Mouse (Mus musculus) embryonic fibroblast, embryonic 13.5 days (primary cell): ENCODE data around the gene Twf1.

Experiments
- CTCF ChIP-seq: IDR thresholded peaks from 2 replicates; pipeline ENCODE4 v1.5.1; 2011; ENCODE audit warnings: mild to moderate bottlenecking, control low read depth, low read length, moderate library complexity, borderline replicate concordance; ENCODE audit not compliant: insufficient read depth
- POLR2A ChIP-seq: IDR thresholded peaks from 2 replicates; pipeline ENCODE4 v1.6.1; 2011; ENCODE audit warnings: low read depth, mild to moderate bottlenecking, control low read depth, low read length, moderate library complexity

DNA sequence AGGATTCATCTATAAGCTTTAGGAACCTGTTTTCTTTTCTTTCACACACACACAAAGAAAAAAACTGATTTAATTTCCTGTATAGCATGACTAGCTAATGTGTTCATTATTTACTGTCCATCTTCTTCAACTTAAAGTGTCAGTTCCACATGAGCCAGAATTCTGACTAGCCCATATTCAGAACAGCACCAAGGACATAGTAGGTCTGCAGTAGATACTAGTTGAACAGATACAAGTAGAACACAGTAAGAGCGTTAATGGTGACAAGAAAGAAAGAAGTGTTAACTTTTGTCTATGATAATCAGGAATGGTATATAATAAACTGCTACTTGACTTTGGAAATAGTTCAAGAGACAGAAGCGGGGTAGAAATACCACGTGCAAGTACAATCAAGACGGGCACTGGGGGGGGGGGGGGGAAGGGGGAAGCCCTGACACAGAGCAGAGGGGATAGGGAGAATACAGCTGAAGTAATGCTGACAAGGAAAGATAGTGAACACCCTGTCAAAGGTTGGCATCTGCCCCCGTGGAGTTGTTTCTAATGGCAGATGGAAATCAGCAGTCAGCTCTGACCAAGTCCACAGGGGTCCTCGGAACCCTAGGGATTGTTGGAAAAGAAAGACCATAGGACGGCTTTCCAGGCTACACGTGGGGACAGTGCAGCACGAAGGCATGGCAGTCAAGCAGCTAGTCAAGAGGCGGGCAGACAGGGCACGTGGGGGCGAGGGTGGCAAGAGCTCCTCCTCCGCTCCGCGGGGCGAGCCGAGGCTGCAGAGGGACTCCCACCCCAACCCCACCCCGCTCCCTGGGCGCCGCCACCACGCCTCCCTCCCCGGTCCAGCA, 46.9 kb downstream of the Twf1 start:
- TF ChIP-seq POLR2A (no peak), CTCF (no peak)
